Mouse (Mus musculus) heart, embryonic 15.5 days (tissue): ENCODE measurements around the gene Erc2. TPM values are rescaled to one million over a fixed set of nuclear protein-coding genes. Genes with fewer than 3 reads are reported as not detected.

Source experiments
- ATAC-seq: fragments of 200-750 bp; cut with Nextera tagmentation; replicated peaks from 2 replicates; pipeline ENCODE4 v1.8.0; 2017; ENCODE audit warnings: low read depth, moderate TSS enrichment; ENCODE audit not compliant: insufficient number of reproducible peaks, insufficient read depth, low FRiP score
- H3K27ac ChIP-seq: fragments of 300-500 bp; sonication (generic); 2 replicates; pipeline ENCODE4 v1.5.1; 2015; ENCODE audit warnings: mild to moderate bottlenecking, inconsistent platforms
- H3K27me3 ChIP-seq: fragments of 300-500 bp; sonication (generic); 2 replicates; pipeline ENCODE4 v1.6.1; 2015; ENCODE audit warnings: inconsistent platforms
- H3K36me3 ChIP-seq: fragments of 300-500 bp; sonication (generic); 2 replicates; pipeline ENCODE4 v1.6.1; 2015; ENCODE audit warnings: mild to moderate bottlenecking, inconsistent platforms
- H3K4me1 ChIP-seq: fragments of 300-500 bp; sonication (generic); replicated peaks from 2 replicates; pipeline ENCODE4 v1.6.1; 2015; ENCODE audit warnings: inconsistent platforms
- H3K4me2 ChIP-seq: fragments of 300-500 bp; sonication (generic); 2 replicates; pipeline ENCODE4 v1.6.1; 2015; ENCODE audit warnings: inconsistent platforms, mild to moderate bottlenecking, moderate library complexity
- H3K4me3 ChIP-seq: fragments of 300-500 bp; sonication (generic); 2 replicates; pipeline ENCODE4 v1.5.1; 2015; ENCODE audit warnings: mild to moderate bottlenecking, inconsistent platforms
- H3K9ac ChIP-seq: fragments of 300-500 bp; sonication (generic); 2 replicates; pipeline ENCODE4 v1.6.1; 2015; ENCODE audit warnings: mild to moderate bottlenecking, inconsistent platforms
- H3K9me3 ChIP-seq: fragments of 300-500 bp; sonication (generic); replicated peaks from 2 replicates; pipeline ENCODE4 v1.6.1; 2016; ENCODE audit warnings: inconsistent platforms
- WGBS: fragments of 180-500 bp; shearing (Covaris S2); methylation state at CpG from one replicate; pipeline ENCODE4 v1.1.7; 2015; ENCODE audit warnings: mixed read lengths; 5-methylcytosine and 5-hydroxymethylcytosine counted together
- polyA plus RNA-seq: library from polyadenylated mRNA; unstranded; fragments of >200 nt; fragmentation: Nextera tagmentation; extraction: Ambion mirVana; gene quantifications from 2 replicates; pipeline ENCODE4 v1.2.1, GENCODE M21; 2015

Erc2 gene
- polyA plus RNA-seq, 1 experiment from 2014 or later = 2.2 TPM

DNA sequence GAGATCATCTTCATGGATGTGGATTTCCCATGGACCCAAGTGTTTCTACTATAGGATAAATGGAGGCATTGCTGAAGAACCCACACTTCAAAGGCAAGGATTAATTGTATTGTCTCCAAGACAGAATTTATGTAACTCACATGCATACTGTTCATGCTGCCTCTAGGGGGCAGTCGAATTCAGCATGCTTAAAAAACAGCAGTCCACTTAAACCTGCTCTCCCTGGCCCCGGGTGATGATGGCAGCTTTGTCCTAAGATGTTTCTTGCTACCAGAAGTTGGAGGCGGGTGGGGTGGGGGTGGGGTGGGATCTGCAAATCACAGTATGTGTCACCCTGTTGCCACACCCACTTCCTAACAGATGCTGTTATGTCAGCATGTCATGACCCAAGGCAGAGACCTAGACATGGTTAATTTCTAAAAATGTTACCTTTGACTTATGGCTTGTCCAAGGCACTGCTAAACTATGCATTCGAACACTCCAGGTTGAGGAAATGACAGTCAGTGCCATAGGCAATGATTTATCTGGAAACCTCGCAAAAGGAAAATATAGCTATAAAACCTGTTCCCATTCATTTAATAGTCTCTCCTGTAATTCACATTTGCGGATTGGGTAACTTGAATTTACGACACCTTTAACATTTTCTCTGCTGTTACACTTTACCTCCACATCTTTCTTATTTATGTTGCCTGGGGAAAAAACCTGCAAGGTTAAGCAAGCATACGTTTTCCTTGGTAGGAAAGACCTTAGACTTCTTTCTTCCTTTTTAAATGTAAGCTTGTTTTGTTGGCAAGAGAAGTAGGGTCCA is 467.6 kb downstream of the Erc2 start:
- no peak overlapping the region for H3K27ac ChIP-seq
- H3K9ac ChIP-seq = no peak overlapping the region
- 61% methylated on average over 8 of the region's 8 CpGs for WGBS
- no peak for ATAC-seq
- H3K27me3 ChIP-seq = no peaks in the 10 kb centered on the region
- no peak overlapping the region for H3K4me2 ChIP-seq
- no peak overlapping the region for H3K4me3 ChIP-seq
- H3K9me3 ChIP-seq = no peaks in the 10 kb centered on the region
- no peaks in the 10 kb centered on the region for H3K36me3 ChIP-seq
- H3K4me1 ChIP-seq = no peaks in the 10 kb centered on the region

DNA sequence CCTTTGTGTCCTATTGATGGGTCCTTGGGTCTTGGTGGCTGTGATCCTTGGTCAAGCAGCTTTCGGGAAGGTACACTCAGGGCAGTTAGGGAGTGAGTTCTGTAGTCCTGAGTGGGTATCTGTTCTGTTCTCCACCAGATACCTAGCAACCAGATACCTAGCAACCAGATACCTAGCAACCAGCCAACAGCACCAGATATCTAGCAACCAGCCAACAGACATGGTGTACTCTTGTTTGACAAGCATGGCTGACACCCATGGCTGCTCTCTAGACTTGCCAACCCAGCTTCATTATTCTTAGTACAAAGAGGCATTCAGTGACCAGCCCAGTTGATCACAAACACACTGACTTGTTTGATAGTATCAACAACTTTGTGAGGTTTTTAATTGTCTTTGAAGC is 469.1 kb downstream of the Erc2 start:
- H3K4me2 ChIP-seq = no peak overlapping the region
- no peak overlapping the region for H3K4me3 ChIP-seq
- H3K36me3 ChIP-seq = no peaks in the 10 kb centered on the region
- no peaks in the 10 kb centered on the region for H3K4me1 ChIP-seq
- H3K27me3 ChIP-seq = no peaks in the 10 kb centered on the region
- no peak for ATAC-seq
- H3K9me3 ChIP-seq = no peaks in the 10 kb centered on the region
- no peak overlapping the region for H3K9ac ChIP-seq
- H3K27ac ChIP-seq = no peak overlapping the region
- WGBS = 88% methylated on average over 1 of the region's 1 CpGs

DNA sequence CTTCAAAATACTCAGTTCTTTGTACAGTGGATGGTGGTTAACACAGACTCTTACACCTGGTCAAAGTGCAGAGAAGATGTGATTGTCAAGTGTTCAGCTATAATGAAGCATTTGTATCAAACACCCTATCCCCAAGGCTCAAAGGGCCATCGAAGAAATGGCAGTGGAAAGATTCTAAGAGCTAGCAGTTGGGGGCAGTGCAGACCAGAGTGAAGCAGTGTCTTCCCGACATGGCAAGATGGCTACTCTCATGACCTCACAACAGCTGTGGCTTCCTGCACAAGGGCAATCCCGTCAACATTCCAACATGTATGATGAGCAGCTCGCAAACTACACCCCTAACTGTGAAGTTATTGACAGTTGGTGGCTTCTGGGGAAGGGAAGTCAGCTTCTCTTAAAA is 471.0 kb downstream of the Erc2 start:
- no peaks in the 10 kb centered on the region for H3K4me1 ChIP-seq
- H3K4me3 ChIP-seq = no peak overlapping the region
- H3K9me3 ChIP-seq = no peaks in the 10 kb centered on the region
- ATAC-seq = no peak; the same call in 1 of the 2 replicates
- no peaks in the 10 kb centered on the region for H3K36me3 ChIP-seq
- H3K27me3 ChIP-seq = no peaks in the 10 kb centered on the region
- no peak overlapping the region for H3K4me2 ChIP-seq
- 63% methylated on average over 4 of the region's 4 CpGs for WGBS
- H3K9ac ChIP-seq = no peak overlapping the region
- H3K27ac ChIP-seq = no peak overlapping the region

DNA sequence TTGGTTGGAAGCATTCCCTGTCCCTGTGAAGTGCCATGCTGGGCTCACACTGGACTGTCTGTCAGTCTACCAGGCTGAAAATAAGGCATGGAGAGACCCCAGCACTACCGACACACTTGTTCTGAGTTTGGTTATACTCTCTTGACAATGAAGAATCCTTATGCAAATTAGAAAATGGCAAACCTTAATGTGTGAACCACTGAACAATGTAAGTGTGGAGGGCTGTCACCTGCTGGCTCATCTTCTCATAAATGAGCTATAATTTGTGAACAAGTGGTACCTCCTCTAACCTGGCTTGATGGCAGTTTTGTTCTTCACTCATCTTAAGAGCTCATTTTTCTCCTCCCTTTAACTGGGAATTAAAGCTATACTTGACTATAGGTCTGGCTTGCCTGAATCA is 471.7 kb downstream of the Erc2 start:
- Histone ChIP-seq H3K27me3 (no peaks in the 10 kb centered on the region), H3K9ac (no peak overlapping the region), H3K4me2 (no peak overlapping the region), H3K36me3 (no peaks in the 10 kb centered on the region), H3K27ac (no peak overlapping the region), H3K9me3 (no peaks in the 10 kb centered on the region), H3K4me3 (no peak overlapping the region), H3K4me1 (no peaks in the 10 kb centered on the region)
- 83% methylated on average over 1 of the region's 1 CpGs for WGBS
- ATAC-seq = no peak

DNA sequence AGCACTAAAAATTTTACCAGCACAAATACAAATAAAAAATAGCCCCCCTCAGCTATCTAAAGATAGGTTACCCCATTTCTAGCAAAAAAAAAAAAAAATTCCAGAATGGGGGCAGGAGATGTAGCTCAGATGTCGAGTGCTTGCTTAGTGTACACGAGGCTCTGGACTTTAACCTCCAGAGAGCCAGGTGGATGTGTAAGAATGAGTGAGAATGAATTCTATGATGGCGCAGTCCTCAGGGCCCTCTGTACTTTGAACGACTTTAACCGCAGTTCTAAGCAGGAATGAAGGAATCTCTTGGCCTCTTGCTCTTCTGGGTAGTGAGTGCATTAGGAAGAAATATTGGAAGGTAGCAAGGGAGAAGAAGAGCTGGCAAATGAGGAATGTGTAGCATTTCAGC is 476.9 kb downstream of the Erc2 start:
- 84% methylated on average over 5 of the region's 5 CpGs for WGBS
- ATAC-seq = no peak
- Histone ChIP-seq H3K36me3 (no peaks in the 10 kb centered on the region), H3K4me2 (no peak overlapping the region), H3K4me1 (no peaks in the 10 kb centered on the region), H3K27ac (no peak overlapping the region), H3K9me3 (no peaks in the 10 kb centered on the region), H3K27me3 (no peaks in the 10 kb centered on the region), H3K9ac (no peak overlapping the region), H3K4me3 (no peak overlapping the region)

DNA sequence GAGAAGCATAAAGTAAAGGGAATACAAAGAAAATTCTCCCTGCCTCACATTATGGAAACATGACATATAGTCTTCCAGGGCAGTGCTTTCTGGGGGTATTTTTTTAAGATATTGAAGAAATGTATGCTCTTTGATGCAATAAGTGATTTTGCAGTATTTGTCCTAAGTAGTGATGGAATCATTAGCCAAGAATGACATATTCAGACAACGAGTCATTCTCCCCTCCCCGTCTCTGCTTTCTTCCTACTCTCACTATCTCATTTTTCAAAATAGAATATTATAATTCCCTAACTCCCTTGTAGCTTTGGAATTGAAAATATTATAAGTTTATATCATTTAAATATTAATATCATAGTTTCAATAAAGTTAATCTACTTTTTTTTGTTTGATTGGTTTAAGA is 490.9 kb downstream of the Erc2 start:
- 57% methylated on average over 2 of the region's 2 CpGs for WGBS

DNA sequence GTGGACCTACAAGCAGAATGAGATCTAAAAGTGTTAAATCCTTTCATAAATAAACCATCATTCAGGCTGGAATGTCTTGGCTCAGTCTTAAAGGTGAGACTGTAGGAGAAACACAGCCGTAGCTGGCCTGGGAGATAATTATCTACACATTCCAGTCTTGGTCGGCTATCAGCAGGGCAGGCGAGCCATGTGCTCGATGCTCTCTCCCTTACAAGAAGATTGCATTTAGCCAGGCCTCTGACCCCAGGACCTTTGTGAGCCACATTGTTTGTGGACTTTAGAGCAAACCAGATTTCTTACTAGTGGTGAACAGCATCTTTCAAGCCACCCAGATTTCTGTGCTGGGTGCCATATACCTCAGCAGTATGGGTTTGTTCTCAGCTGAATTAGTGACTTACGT is 498.6 kb downstream of the Erc2 start:
- H3K4me3 ChIP-seq = no peak overlapping the region
- ATAC-seq = no peak
- H3K9me3 ChIP-seq = no peaks in the 10 kb centered on the region
- H3K9ac ChIP-seq = no peak overlapping the region
- no peaks in the 10 kb centered on the region for H3K36me3 ChIP-seq
- H3K4me1 ChIP-seq = peaks cover 7% of the 10 kb centered on the region
- no peak overlapping the region for H3K4me2 ChIP-seq
- no peak overlapping the region for H3K27ac ChIP-seq
- WGBS = 50% methylated on average over 5 of the region's 5 CpGs
- H3K27me3 ChIP-seq = no peaks in the 10 kb centered on the region

More for the DNA sequence above, 490.9 kb downstream of the Erc2 start:
- Histone ChIP-seq H3K27ac (no peak overlapping the region), H3K9ac (no peak overlapping the region), H3K4me2 (no peak overlapping the region), H3K36me3 (no peaks in the 10 kb centered on the region), H3K9me3 (no peaks in the 10 kb centered on the region), H3K4me1 (no peaks in the 10 kb centered on the region), H3K4me3 (no peak overlapping the region), H3K27me3 (no peaks in the 10 kb centered on the region)
- no peak for ATAC-seq

DNA sequence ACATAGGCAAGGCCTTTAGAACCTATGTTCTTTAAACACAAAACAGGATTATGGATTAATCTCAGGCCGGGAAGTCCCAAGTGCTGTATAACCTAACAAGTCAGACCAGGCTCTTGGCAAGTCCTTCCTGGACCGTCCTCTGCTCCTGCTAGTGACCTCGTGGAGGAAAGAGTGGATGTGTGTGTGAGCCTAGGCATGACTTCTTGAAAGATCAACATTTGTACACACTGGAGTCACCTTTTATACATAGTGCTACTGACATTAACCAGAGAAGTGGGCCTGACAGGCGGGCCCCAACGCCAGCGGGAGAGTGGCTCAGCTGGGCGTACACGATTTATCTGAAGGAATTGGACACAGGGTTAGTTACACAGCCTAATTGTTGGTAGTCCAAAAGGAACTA is 504.6 kb downstream of the Erc2 start:
- Histone ChIP-seq H3K27ac (peak overlapping the region; percentile 23; the same call in 1 of the 2 replicates), H3K4me1 (peaks cover 11% of the 10 kb centered on the region), H3K9me3 (no peaks in the 10 kb centered on the region), H3K9ac (no peak overlapping the region), H3K4me2 (no peak overlapping the region), H3K36me3 (no peaks in the 10 kb centered on the region), H3K27me3 (no peaks in the 10 kb centered on the region), H3K4me3 (no peak overlapping the region)
- ATAC-seq = peak; percentile 86
- 34% methylated on average over 8 of the region's 8 CpGs for WGBS

DNA sequence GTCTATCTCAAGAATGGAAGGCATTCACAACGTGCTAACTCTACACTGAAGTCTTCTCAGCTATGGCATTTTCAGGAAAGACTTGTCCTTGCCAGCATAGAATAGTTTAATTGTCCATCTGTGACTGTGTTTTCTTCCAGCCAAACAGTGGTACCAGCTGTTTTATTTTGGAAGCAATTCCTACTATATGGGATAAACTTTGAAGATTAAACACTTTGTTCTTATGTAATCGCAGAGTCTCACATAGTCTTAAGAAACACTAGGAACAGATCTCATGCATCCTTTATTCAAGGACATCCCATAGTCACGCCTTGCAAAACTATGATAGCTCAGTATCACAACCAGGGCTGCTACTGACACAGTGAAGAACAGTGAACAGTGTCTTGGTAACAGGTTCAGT is 506.8 kb downstream of the Erc2 start:
- Histone ChIP-seq H3K9ac (no peak overlapping the region), H3K27ac (no peak overlapping the region), H3K4me2 (no peak overlapping the region), H3K4me3 (no peak overlapping the region), H3K27me3 (no peaks in the 10 kb centered on the region), H3K9me3 (no peaks in the 10 kb centered on the region), H3K36me3 (no peaks in the 10 kb centered on the region), H3K4me1 (peaks cover 5% of the 10 kb centered on the region)
- WGBS = 88% methylated on average over 3 of the region's 3 CpGs
- no peak for ATAC-seq

DNA sequence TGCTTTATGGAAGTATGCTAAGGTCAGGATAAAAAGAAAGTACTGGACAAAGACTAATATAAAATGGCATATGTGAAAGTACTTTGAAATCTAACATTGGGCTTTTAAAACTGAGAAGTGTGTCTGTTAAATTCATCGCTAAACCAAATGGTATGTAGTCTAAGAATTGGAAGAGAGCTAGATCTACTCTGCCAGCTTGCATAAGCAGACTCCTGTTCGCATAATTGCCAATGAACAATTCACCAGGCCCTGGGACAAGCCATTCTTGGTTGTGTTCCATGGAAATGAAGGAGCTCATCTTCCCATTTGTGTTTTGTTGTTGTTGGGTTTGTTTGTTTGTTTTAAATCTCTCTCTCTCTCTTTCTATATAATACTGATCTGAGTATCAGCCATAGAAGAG is 521.8 kb downstream of the Erc2 start:
- no peaks in the 10 kb centered on the region for H3K36me3 ChIP-seq
- H3K9ac ChIP-seq = no peak overlapping the region
- H3K9me3 ChIP-seq = no peaks in the 10 kb centered on the region
- H3K4me3 ChIP-seq = no peak overlapping the region
- H3K27ac ChIP-seq = no peak overlapping the region
- no peaks in the 10 kb centered on the region for H3K27me3 ChIP-seq
- no peak overlapping the region for H3K4me2 ChIP-seq
- WGBS = 91% methylated on average over 2 of the region's 2 CpGs
- no peaks in the 10 kb centered on the region for H3K4me1 ChIP-seq
- ATAC-seq = no peak

DNA sequence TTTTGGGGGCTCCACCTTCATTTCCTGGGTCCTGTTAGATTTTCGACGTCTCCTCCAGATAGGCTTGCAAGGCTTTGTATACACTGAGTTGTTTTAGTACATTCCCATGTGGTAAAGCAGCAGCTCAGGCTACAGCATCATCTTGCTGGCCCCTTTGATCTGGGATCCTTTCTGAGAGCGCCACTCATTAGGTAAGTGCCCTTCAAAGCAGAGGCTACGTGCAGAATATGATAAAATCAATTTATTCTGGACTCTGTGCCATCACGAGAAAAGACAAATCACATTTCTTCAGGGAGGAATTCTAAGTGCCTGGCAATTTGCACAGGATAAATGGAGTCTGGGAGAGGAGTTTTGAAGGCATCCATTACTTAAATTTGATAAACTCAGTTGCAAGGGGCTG is 525.0 kb downstream of the Erc2 start:
- no peak overlapping the region for H3K9ac ChIP-seq
- H3K4me1 ChIP-seq = no peaks in the 10 kb centered on the region
- H3K4me2 ChIP-seq = no peak overlapping the region
- H3K9me3 ChIP-seq = no peaks in the 10 kb centered on the region
- no peak overlapping the region for H3K27ac ChIP-seq
- WGBS = 44% methylated on average over 5 of the region's 5 CpGs
- no peak overlapping the region for H3K4me3 ChIP-seq
- ATAC-seq = no peak
- no peaks in the 10 kb centered on the region for H3K27me3 ChIP-seq
- no peaks in the 10 kb centered on the region for H3K36me3 ChIP-seq

DNA sequence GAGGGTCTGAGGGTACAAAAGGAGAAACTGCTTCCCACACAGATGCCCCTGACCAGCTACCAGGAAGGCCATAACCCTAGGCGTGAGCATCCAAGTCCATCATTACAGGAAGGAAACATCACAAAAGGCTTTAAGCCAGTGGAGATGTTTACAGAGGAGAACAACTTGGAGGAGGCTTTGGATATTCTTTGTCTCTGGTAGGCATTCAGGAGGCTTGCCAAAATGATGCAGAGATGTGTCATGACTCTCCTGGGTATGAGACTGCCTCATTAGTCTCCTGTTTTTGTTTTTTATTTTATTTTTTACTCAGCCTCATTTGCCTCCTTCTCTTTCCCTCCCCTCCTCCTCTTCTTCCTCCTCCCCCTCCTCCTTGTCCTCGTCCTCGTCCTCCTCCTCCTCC is 528.7 kb downstream of the Erc2 start:
- H3K9me3 ChIP-seq = no peaks in the 10 kb centered on the region
- H3K4me2 ChIP-seq = no peak overlapping the region
- H3K36me3 ChIP-seq = no peaks in the 10 kb centered on the region
- 82% methylated on average over 3 of the region's 3 CpGs for WGBS
- peaks cover 5% of the 10 kb centered on the region; the same call in 1 of the 2 replicates for H3K4me1 ChIP-seq
- H3K4me3 ChIP-seq = no peak overlapping the region
- H3K27me3 ChIP-seq = no peaks in the 10 kb centered on the region
- ATAC-seq = no peak
- H3K9ac ChIP-seq = no peak overlapping the region
- no peak overlapping the region for H3K27ac ChIP-seq
